Mouse (Mus musculus): ENCODE results near the gene Cuta.
A peak's percentile ranks its signal among the peaks of the same experiment; 100 is the strongest.
"Not testable (repeated sequence)": the region's sequence is repeated elsewhere in the genome, so short reads cannot be mapped to it uniquely, and the experiment has no call there.

Cuta gene

GRCm38 (mm10) chr17:26935027-26935426 is 4.3 kb downstream of the Cuta start:
- no peak for DNase-seq

GRCm38 (mm10) chr17:26933885-26934827 is 5.2 kb downstream of the Cuta start:
- no peak for DNase-seq

- no peak for DNase-seq
These were observed 6.0 kb downstream of the Cuta start for GRCm38 (mm10) chr17:26933419-26933818.

- DNase-seq: peak; percentile 95 to 97
These were observed 6.5 kb downstream of the Cuta start, which contains the start of gene Phf1 for GRCm38 (mm10) chr17:26932839-26933398. Gene Phf1 (plus strand): TSS chr17:26933052.

- peak in 1 of 2 experiments; percentile 35 for DNase-seq
These were observed 7.6 kb downstream of the Cuta start for GRCm38 (mm10) chr17:26931795-26932194.

- DNase-seq: not testable (repeated sequence)
These were observed 14.0 kb downstream of the Cuta start for GRCm38 (mm10) chr17:26925414-26925813.

GRCm38 (mm10) chr17:26922368-26922767 is 17.0 kb downstream of the Cuta start:
- not testable (repeated sequence) for DNase-seq

- not testable (repeated sequence) for DNase-seq
These were observed 19.9 kb downstream of the Cuta start for GRCm38 (mm10) chr17:26919516-26919915.

- DNase-seq: no peak
These were observed 21.0 kb downstream of the Cuta start for GRCm38 (mm10) chr17:26918343-26918742.

- DNase-seq: not testable (repeated sequence)
These were observed 21.8 kb downstream of the Cuta start for GRCm38 (mm10) chr17:26917560-26917959.

GRCm38 (mm10) chr17:26916711-26917482 is 22.5 kb downstream of the Cuta start, which contains the start of gene Kifc5b:
Gene Kifc5b (plus strand): TSS chr17:26917091.
- peak; percentile 100 for DNase-seq

- DNase-seq: no peak
These were observed 24.1 kb downstream of the Cuta start for GRCm38 (mm10) chr17:26915248-26915647.

GRCm38 (mm10) chr17:26907506-26907905 is 31.9 kb downstream of the Cuta start:
- peak in 1 of 2 experiments; percentile 10 for DNase-seq

- DNase-seq: no peak
These were observed 35.0 kb downstream of the Cuta start for GRCm38 (mm10) chr17:26904320-26904719.

- DNase-seq: no peak
These were observed 38.5 kb downstream of the Cuta start for GRCm38 (mm10) chr17:26900916-26901315.

GRCm38 (mm10) chr17:26895578-26895977 is 43.8 kb downstream of the Cuta start:
- peak; percentile 67 to 74 for DNase-seq

- no peak for DNase-seq
These were observed 45.0 kb downstream of the Cuta start for GRCm38 (mm10) chr17:26894342-26894741.

- no peak for DNase-seq
These were observed 45.9 kb downstream of the Cuta start for GRCm38 (mm10) chr17:26893492-26893891.

- DNase-seq: peak in 1 of 2 experiments; percentile 12
These were observed 46.6 kb downstream of the Cuta start for GRCm38 (mm10) chr17:26892635-26893375.

- DNase-seq: no peak
These were observed 51.4 kb downstream of the Cuta start for GRCm38 (mm10) chr17:26887926-26888325.

- DNase-seq: peak; percentile 79 to 84
These were observed 53.2 kb downstream of the Cuta start for GRCm38 (mm10) chr17:26886047-26886749.
